Mouse (Mus musculus): ENCODE measurements around the gene Kiss1.

GRCm38 (mm10) chr1:133370352-133370751 is 48.7 kb downstream of the Kiss1 start:
- TF ChIP-seq CTCF (IDR thresholded peaks at IDR 0.05; ENCODE audit: control insufficient read depth, insufficient read depth, insufficient read length) = no peak
- TF ChIP-seq MAX (IDR thresholded peaks at IDR 0.05) = no peak
- no peak for TF ChIP-seq MYOG (IDR thresholded peaks at IDR 0.05; ENCODE audit: control insufficient read depth, extremely low read depth, insufficient read length)
- no peak for TF ChIP-seq MYOD1 (IDR thresholded peaks at IDR 0.05; ENCODE audit: control insufficient read depth, insufficient read length, low read depth)
- TF ChIP-seq FOSL1 (IDR thresholded peaks at IDR 0.05; ENCODE audit: insufficient read depth, low read length, poor library complexity, severe bottlenecking) = no peak

Measured in C2C12 (cell line).